Mouse (Mus musculus): ENCODE measurements around the gene Pnkd. TPM values are rescaled to one million over a fixed set of nuclear protein-coding genes. Genes with fewer than 3 reads are reported as not detected.
"Not testable (repeated sequence)": the region's sequence is repeated elsewhere in the genome, so short reads cannot be mapped to it uniquely, and the experiment has no call there.

Gene Pnkd
- polyA plus RNA-seq, 1 experiment from 2014 or later = 101 TPM

- no peaks in the 10 kb centered on the region for H3K27me3 ChIP-seq (ENCODE audit: poor library complexity, severe bottlenecking)
- DNase-seq (ENCODE audit: extremely low spot score, low spot score) = no peak
- H3K4me3 ChIP-seq = no peak overlapping the region
- H3K27ac ChIP-seq = no peak overlapping the region
- WGBS = 96% methylated on average over 8 of the region's 8 CpGs
- no peaks in the 10 kb centered on the region for H3K9me3 ChIP-seq
- peaks cover 47% of the 10 kb centered on the region for H3K36me3 ChIP-seq (replicated peaks)
- H3K4me1 ChIP-seq = peaks cover 39% of the 10 kb centered on the region
These were observed 2.8 kb upstream of the Pnkd start for GRCm38 (mm10) chr1:74281886-74282285.

- H3K4me3 ChIP-seq = peak overlapping the region; percentile 5; the same call in 1 of the 2 replicates
- 91% methylated on average over 10 of the region's 10 CpGs for whole genome bisulfite sequencing
- H3K27me3 ChIP-seq (ENCODE audit: poor library complexity, severe bottlenecking) = no peaks in the 10 kb centered on the region
- peaks cover 31% of the 10 kb centered on the region for H3K4me1 ChIP-seq
- peaks cover 50% of the 10 kb centered on the region for H3K36me3 ChIP-seq (replicated peaks)
- no peaks in the 10 kb centered on the region for H3K9me3 ChIP-seq
- no peak for DNase-seq (ENCODE audit: extremely low spot score, low spot score)
- no peak overlapping the region for H3K27ac ChIP-seq
These were observed 1.7 kb upstream of the Pnkd start for GRCm38 (mm10) chr1:74282896-74283625.

- 14% methylated on average over 15 of the region's 15 CpGs for WGBS
- peaks cover 31% of the 10 kb centered on the region for H3K4me1 ChIP-seq
- DNase-seq (ENCODE audit: extremely low spot score, low spot score) = peak; percentile 46
- no peaks in the 10 kb centered on the region for H3K9me3 ChIP-seq
- no peaks in the 10 kb centered on the region for H3K27me3 ChIP-seq (ENCODE audit: poor library complexity, severe bottlenecking)
- H3K27ac ChIP-seq = peak overlapping the region; percentile 87
- peaks cover 52% of the 10 kb centered on the region for H3K36me3 ChIP-seq (replicated peaks)
- H3K4me3 ChIP-seq = peak overlapping the region; percentile 83
These were observed 855 bp upstream of the Pnkd start for GRCm38 (mm10) chr1:74283686-74284463.

GRCm38 (mm10) chr1:74285212-74286010 is 681 bp downstream of the Pnkd start:
- Histone ChIP-seq H3K4me3 (peak overlapping the region; percentile 83), H3K9me3 (no peaks in the 10 kb centered on the region), H3K27ac (peak overlapping the region; percentile 87), H3K36me3 (replicated peaks) (peaks cover 52% of the 10 kb centered on the region), H3K27me3 (ENCODE audit: poor library complexity, severe bottlenecking) (no peaks in the 10 kb centered on the region), H3K4me1 (peaks cover 29% of the 10 kb centered on the region)
- 4% methylated on average over 23 of the region's 23 CpGs for WGBS
- no peak for DNase-seq (ENCODE audit: extremely low spot score, low spot score)

- H3K4me3 ChIP-seq; H3K27me3 ChIP-seq (ENCODE audit: poor library complexity, severe bottlenecking); DNase-seq (ENCODE audit: extremely low spot score, low spot score); H3K9me3 ChIP-seq; H3K27ac ChIP-seq: not testable (repeated sequence)
- Histone ChIP-seq H3K4me1 (peaks cover 29% of the 10 kb centered on the region), H3K36me3 (replicated peaks) (peaks cover 52% of the 10 kb centered on the region)
- 63% methylated on average over 16 of the region's 17 CpGs for WGBS
These were observed 2.3 kb downstream of the Pnkd start for GRCm38 (mm10) chr1:74286869-74287607.

- Histone ChIP-seq H3K27me3 (ENCODE audit: poor library complexity, severe bottlenecking) (no peaks in the 10 kb centered on the region), H3K27ac (no peak overlapping the region), H3K4me1 (peaks cover 20% of the 10 kb centered on the region), H3K36me3 (replicated peaks) (peaks cover 50% of the 10 kb centered on the region), H3K9me3 (no peaks in the 10 kb centered on the region), H3K4me3 (no peak overlapping the region)
- 87% methylated on average over 4 of the region's 4 CpGs for WGBS
- no peak for DNase-seq (ENCODE audit: extremely low spot score, low spot score)
These were observed 3.6 kb downstream of the Pnkd start for GRCm38 (mm10) chr1:74288327-74288726.

GRCm38 (mm10) chr1:74289248-74289647 is 4.5 kb downstream of the Pnkd start:
- no peak overlapping the region for H3K4me3 ChIP-seq
- no peak overlapping the region for H3K27ac ChIP-seq
- DNase-seq (ENCODE audit: extremely low spot score, low spot score) = no peak
- H3K27me3 ChIP-seq (ENCODE audit: poor library complexity, severe bottlenecking) = no peaks in the 10 kb centered on the region
- H3K9me3 ChIP-seq = no peaks in the 10 kb centered on the region
- 94% methylated on average over 9 of the region's 9 CpGs for WGBS
- H3K36me3 ChIP-seq (replicated peaks) = peaks cover 58% of the 10 kb centered on the region
- H3K4me1 ChIP-seq = peaks cover 14% of the 10 kb centered on the region

GRCm38 (mm10) chr1:74289740-74290139 is 5.0 kb downstream of the Pnkd start:
- Histone ChIP-seq H3K4me1 (peaks cover 15% of the 10 kb centered on the region), H3K36me3 (replicated peaks) (peaks cover 59% of the 10 kb centered on the region), H3K9me3 (no peaks in the 10 kb centered on the region), H3K27ac (no peak overlapping the region), H3K4me3 (no peak overlapping the region), H3K27me3 (ENCODE audit: poor library complexity, severe bottlenecking) (no peaks in the 10 kb centered on the region)
- 92% methylated on average over 2 of the region's 2 CpGs for WGBS
- no peak for DNase-seq (ENCODE audit: extremely low spot score, low spot score)

GRCm38 (mm10) chr1:74290141-74290540 is 5.4 kb downstream of the Pnkd start:
- 92% methylated on average over 5 of the region's 5 CpGs for WGBS
- Histone ChIP-seq H3K27ac (no peak overlapping the region), H3K36me3 (replicated peaks) (peaks cover 59% of the 10 kb centered on the region), H3K4me1 (peaks cover 19% of the 10 kb centered on the region), H3K27me3 (ENCODE audit: poor library complexity, severe bottlenecking) (no peaks in the 10 kb centered on the region), H3K4me3 (no peak overlapping the region), H3K9me3 (no peaks in the 10 kb centered on the region)
- DNase-seq (ENCODE audit: extremely low spot score, low spot score) = no peak

- Histone ChIP-seq H3K27ac (no peak overlapping the region), H3K4me1 (peaks cover 23% of the 10 kb centered on the region), H3K27me3 (ENCODE audit: poor library complexity, severe bottlenecking) (no peaks in the 10 kb centered on the region), H3K9me3 (no peaks in the 10 kb centered on the region), H3K36me3 (replicated peaks) (peaks cover 67% of the 10 kb centered on the region), H3K4me3 (no peak overlapping the region)
- DNase-seq (ENCODE audit: extremely low spot score, low spot score) = no peak
- 90% methylated on average over 11 of the region's 11 CpGs for whole genome bisulfite sequencing
These were observed 7.7 kb downstream of the Pnkd start for GRCm38 (mm10) chr1:74292331-74293020.

GRCm38 (mm10) chr1:74293306-74293960 is 8.7 kb downstream of the Pnkd start:
- Histone ChIP-seq H3K4me1 (peaks cover 23% of the 10 kb centered on the region), H3K36me3 (replicated peaks) (peaks cover 65% of the 10 kb centered on the region), H3K27ac (no peak overlapping the region), H3K9me3 (no peaks in the 10 kb centered on the region), H3K4me3 (no peak overlapping the region), H3K27me3 (ENCODE audit: poor library complexity, severe bottlenecking) (no peaks in the 10 kb centered on the region)
- WGBS = 91% methylated on average over 8 of the region's 8 CpGs
- no peak for DNase-seq (ENCODE audit: extremely low spot score, low spot score)

All from forebrain, embryonic 10.5 days (tissue).